Mouse (Mus musculus) spleen, embryonic (tissue): ENCODE data around the gene Nyap2.

Experiments used
- CTCF ChIA-PET: fragments of 350-600 bp; sonication (Branson Sonifier 250); formaldehyde crosslinking; loops from one replicate; lab custom pipeline; 2022; lab: Charles Lee

Gene Nyap2

GRCm38 (mm10) chr1:81076831-81077664 is at the start of gene Nyap2:
Gene Nyap2 (plus strand): TSS chr1:81076950.
- CTCF ChIA-PET = no interaction called here

DNA sequence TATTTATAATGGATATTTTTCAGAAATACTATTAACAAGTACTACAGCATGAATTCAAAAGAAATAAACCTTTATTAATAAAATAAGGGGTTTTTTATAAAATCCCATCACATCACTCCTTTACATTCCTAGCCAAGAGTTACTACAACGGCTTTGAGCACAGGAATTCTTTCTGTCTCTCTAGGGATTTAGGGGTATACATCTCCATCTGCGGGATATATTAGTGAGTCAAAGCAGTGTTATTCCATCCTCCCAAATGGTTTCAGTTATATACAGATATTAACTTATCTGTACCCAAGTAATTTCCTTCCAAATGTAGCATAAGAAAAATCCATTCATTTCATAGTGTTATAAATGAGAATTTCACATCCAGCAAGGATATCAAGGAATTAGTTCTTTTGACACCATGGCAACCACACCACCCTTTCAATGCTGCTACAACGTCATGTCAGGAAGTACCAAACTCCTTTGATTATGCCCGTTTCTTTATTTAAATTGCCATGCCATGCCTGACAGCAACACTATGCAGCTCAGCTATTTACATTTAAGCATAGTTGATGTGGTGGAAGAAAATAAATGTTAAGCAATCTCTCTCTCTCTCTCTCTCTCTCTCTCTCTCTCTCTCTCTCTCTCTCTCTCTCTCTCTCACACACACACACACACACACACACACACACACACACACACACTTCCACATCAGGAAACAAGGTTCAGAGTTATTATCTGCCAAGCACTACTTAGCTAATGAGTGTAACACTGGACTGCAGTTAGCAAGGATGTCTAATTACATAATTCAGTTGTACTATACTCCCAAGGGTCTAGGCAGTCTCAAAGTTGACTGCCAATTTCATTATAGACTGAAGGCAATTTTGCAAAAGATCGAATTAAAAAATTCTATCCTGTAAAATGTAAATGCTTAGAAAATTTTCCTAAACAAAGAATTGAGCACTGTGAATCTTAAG is 33.6 kb upstream of the Nyap2 start:
- CTCF ChIA-PET = no interaction called here

GRCm38 (mm10) chr1:81058340-81058739 is 18.4 kb upstream of the Nyap2 start:
- CTCF ChIA-PET = no interaction called here

DNA sequence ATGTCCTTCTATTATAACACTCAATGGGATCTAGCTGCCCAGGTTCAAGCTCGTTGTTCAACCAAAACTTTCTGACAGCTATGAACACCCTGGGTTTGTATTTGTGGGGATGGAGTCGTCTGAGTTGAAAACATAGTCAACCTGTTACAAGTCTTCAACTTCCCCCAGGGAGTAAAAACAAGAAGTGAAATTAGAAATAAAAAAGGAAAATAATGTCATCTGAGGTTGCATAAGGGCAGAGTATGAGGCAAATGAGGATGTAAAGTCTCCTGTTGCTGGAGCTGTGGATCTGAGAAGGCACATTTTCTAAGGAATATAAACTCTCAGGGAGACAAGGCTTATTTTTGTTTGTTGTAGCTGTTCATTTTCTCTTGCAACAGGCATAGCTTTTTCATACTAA is 17.9 kb upstream of the Nyap2 start:
- CTCF ChIA-PET = no interaction called here

GRCm38 (mm10) chr1:81062811-81063210 is 13.9 kb upstream of the Nyap2 start:
- CTCF ChIA-PET = no interaction called here

- CTCF ChIA-PET = no interaction called here
These were observed 491 bp upstream of the Nyap2 start for GRCm38 (mm10) chr1:81076259-81076658.

- CTCF ChIA-PET = no interaction called here
These were observed 1.0 kb downstream of the Nyap2 start for GRCm38 (mm10) chr1:81077665-81078314.

DNA sequence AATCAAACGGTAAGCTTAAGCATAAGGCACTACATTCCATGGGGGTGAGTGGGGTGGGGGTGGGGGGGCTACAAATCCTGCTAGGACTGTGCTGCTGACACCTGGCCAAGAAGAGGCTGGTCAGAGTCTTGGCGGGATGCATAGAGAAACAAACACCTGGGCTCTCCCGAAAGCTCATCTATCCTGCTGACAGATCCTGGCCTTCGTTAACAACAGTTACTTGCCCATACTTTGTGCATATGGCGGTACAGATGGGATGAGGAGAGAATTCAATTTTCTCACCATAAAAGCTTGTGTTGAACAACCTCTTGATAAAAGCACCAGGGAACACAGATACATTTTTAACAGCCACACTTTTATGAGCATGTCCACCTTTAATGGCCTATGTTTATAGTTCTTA is 10.7 kb downstream of the Nyap2 start:
- CTCF ChIA-PET = no interaction called here

DNA sequence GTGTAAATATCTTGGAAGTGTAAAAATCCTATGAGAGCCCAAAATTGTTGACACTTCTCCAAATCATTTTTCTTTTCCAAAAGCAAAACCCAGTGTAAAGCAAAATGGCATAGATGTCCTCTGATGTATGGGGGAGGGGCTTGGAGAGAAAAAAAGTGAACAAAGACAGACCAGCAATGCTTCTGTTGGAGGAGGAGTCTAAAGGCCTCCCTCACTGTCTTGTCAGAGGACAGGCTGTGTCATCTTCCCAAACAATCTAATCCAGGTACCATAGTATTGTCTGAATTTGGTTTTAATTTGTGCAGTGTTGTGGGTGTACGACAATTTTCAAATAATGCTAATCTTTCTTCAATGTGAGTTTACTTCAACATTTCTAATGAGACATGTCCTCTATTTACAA is 13.7 kb downstream of the Nyap2 start:
- CTCF ChIA-PET = no interaction called here

DNA sequence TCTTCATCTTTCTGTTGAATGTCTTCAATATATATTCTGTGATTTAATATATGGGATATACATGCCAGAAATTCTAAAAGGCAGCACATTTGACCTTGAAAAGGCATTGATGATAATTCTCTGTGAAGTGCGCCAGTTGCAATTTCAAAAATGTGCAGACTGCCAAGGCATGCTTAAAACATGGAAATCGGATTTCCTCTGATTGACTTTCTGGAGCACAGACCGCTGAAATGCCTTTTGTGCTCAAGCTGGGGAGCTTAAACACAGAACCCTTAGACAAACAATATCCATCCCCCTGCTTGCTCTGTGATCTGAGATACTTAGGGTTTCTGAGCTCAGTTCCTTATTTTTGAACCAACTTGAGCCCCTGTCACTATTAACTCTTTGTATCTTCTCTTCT is 14.2 kb downstream of the Nyap2 start:
- CTCF ChIA-PET = no interaction called here

DNA sequence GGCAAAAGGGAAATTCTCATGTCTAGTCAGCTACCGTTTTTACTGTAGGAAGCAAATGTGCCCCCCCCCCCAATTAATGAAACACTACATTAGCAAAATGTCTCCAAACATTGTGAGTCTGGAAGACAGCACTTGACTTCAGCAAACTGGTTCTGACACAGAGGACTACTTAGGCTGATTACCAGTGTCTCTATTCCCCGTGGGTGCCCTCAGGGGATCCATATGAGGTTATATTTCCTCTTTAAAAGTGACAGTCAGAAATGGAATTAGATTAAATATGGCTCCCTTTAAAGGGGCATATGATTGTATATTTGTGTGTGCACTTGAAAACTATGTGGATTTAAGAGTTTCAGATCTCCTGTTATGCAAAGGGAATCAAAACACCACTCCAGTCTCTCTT is 15.3 kb downstream of the Nyap2 start:
- CTCF ChIA-PET = no interaction called here

DNA sequence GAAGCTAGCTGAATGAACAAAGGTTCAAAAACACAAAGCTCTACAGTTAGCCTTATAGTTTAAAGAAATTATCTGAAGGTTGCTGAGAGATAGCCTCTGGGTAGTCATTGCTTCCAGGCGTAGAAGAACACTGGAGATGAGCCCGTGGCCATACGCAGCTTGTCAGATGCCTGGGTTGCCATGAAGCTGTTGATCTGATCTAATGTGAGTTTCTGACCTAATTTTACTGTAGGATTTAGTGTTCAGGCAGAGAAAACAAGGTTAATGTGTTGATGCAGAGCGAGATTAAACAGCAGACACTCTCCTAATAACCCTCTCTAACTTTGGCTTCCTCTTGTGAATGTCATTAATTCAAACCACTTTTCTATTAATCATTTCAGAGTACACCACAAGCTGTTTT is 16.1 kb downstream of the Nyap2 start:
- CTCF ChIA-PET = no interaction called here

GRCm38 (mm10) chr1:81098950-81099349 is 22.2 kb downstream of the Nyap2 start:
- CTCF ChIA-PET = no interaction called here

GRCm38 (mm10) chr1:81101749-81102148 is 25.0 kb downstream of the Nyap2 start:
- CTCF ChIA-PET = interaction anchor here (0.6 kb wide), 1 partner anchor 187 kb away, joined by 3 read pairs; no protein-coding TSS in a partner anchor

DNA sequence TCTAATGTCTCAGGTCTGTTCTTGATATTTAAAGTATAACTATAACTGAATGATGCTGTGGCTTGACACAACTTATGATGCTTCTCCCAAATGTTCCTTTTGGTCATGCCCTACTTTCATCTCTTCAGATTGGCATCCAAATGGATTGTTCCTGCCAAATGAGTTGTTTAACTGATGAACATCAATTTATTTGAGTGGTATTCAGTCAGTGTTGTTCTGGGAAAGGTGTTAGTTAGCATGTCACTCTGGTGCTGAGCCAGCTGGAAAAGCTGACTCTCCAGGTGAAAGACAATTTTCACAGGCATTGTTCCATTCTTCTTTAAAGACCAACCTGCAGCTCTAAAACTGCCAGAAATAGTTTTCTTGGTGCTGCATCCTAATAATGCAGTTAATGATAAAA is 43.0 kb downstream of the Nyap2 start:
- CTCF ChIA-PET = no interaction called here

GRCm38 (mm10) chr1:81132007-81132712 is 55.4 kb downstream of the Nyap2 start:
- CTCF ChIA-PET = no interaction called here

GRCm38 (mm10) chr1:81143855-81144254 is 67.1 kb downstream of the Nyap2 start:
- CTCF ChIA-PET = no interaction called here

DNA sequence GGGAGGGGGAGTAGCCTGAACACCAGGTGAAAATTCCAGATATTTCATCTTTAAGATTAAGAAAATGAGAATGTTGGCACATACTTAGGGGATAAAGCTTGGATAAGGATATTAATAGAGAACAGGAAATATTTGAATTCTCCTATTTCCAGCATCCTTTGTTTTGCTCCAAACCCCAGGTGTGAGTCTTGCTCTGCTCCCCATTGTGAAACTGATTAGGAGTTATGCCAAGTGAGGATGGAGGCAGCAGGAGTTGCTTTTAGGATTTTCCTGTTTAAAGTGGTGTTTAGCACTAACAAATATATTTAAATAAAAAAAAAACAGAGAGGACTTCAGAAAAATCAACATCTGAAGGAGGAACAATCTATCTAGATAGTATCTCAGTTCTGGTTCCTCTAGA is 68.8 kb downstream of the Nyap2 start:
- CTCF ChIA-PET = no interaction called here

DNA sequence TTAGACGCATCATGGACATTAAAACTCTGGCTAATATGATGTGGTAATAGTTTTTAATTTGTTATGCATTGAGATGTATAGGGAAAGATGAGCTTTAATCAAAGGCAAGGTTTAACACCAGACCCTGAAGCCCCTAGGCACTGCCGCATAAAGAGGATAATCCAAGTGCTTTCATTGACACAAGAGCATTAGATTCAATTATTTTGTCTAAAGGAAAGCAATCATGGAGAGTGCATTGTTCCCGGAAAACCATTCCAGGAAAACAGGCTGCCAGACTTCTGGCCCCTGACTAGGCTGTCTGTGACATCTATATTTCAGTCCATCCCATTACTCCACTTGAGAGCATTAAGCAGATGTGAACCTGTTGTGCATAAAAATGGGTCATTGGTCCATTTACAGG is 92.5 kb downstream of the Nyap2 start:
- CTCF ChIA-PET = no interaction called here

DNA sequence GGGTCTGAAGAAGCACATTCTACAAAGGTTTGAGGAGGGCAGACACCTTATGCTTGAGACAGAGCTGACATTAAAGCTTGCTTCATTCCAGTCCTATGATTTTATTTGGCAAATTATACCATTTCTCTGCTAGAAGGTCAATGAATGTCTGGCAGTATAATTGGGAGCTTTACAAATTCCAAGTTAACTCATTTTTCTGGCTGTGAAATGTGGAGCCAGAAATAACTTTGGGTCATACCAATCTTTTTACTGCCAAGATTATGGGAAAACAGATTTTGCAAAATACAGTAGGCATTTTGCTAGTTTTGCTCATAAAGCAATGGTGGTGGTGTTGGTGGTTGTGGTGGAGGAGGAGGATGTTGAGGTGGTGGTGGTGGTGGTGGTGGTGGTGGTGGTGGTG is 96.0 kb downstream of the Nyap2 start:
- CTCF ChIA-PET = no interaction called here

DNA sequence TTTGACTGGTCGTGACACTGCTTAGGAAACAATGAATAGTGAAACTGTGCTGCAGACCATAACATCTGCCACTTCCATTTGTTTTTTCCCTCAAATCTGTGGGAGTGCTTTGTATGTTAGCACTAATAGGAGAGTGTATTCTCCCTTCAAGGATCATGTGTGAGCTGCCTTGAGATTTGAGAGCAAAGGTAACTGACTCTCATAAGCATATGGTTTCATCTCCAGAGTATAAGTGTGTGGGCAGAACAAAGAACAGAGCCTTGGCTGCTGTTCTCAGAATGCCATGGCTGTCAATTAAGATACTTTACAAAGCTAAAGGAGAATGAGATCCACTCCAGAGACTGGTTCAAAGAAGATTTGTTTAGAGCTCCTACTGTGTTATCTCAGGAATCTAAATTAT is 96.6 kb downstream of the Nyap2 start:
- CTCF ChIA-PET = no interaction called here

GRCm38 (mm10) chr1:81179725-81180124 is 103.0 kb downstream of the Nyap2 start:
- CTCF ChIA-PET = no interaction called here
